Mouse (Mus musculus) gastrocnemius, adult 2 months (tissue): ENCODE results near the gene Serpinb9e. TPM values are rescaled to one million over a fixed set of nuclear protein-coding genes. Genes with fewer than 3 reads are reported as not detected.
"Not testable (repeated sequence)": the region's sequence is repeated elsewhere in the genome, so short reads cannot be mapped to it uniquely, and the experiment has no call there.

Experiments used
- DNase-seq: peaks from one replicate; pipeline ENCODE4 v3.0.0; 2022
- H3K27ac ChIP-seq: fragments of 200-600 bp; 2 replicates; pipeline ENCODE4 v1.8.1; 2022; ENCODE audit warnings: mild to moderate bottlenecking
- H3K4me3 ChIP-seq: fragments of 200-600 bp; 2 replicates; pipeline ENCODE4 v1.8.1; 2022; ENCODE audit warnings: mild to moderate bottlenecking, moderate library complexity
- CTCF ChIP-seq: fragments of 200-600 bp; IDR thresholded peaks from 2 replicates; pipeline ENCODE4 v1.8.1; 2022; ENCODE audit warnings: antibody characterized with exemption, mild to moderate bottlenecking, moderate library complexity
- intact Hi-C: fragments of 180-260 bp; cut with DNase I; formaldehyde crosslinking; loops from one replicate; pipeline ENCODE4 v1.15.1; 2025
- long read RNA-seq, 2 experiments: library from polyadenylated mRNA; stranded (forward); transcript quantifications; one replicate each; pipeline ENCODE4 v2.0.0; 2021
- total RNA-seq, 2 experiments: library from RNA; stranded (reverse); gene quantifications; 2 replicates each; pipeline ENCODE4 v1.2.3; 2021

Gene Serpinb9e
- total RNA-seq = not detected
- long read RNA-seq, experiment 1 = 0 reads
- long read RNA-seq, experiment 2 = 0 reads

GRCm38 (mm10) chr13:33249312-33249711 lies at the start of gene Serpinb9e:
TSS of gene Serpinb9e (plus strand) at chr13:33249612.
- H3K4me3 ChIP-seq, DNase-seq, H3K27ac ChIP-seq, intact Hi-C loops: not testable (repeated sequence)

GRCm38 (mm10) chr13:33199740-33200139 lies 49.7 kb upstream of the Serpinb9e start:
- DNase-seq = no peak
- Histone ChIP-seq H3K4me3 (no peak overlapping the region), H3K27ac (no peak overlapping the region)
- intact Hi-C loops = no loop called here
- no peak for TF ChIP-seq CTCF

- intact Hi-C loops, H3K4me3 ChIP-seq, DNase-seq, H3K27ac ChIP-seq: not testable (repeated sequence)
Measured at GRCm38 (mm10) chr13:33308631-33309030, 59.2 kb downstream of the Serpinb9e start.

Other genes starting within 250 kb of the Serpinb9e start
- 1 to 10 TPM; 1.5 to 2.3 TPM for gene Serpinb9, start 246.4 kb upstream of the Serpinb9e start, total RNA-seq
- gene Serpinb9b, start 222.2 kb upstream of the Serpinb9e start, total RNA-seq = not detected
- gene Serpinb1b, start 171.0 kb upstream of the Serpinb9e start, total RNA-seq = not detected
- not detected for gene Serpinb9c, start 89.9 kb upstream of the Serpinb9e start, total RNA-seq
- gene Serpinb9d, start 56.7 kb upstream of the Serpinb9e start, total RNA-seq = not detected
- gene Serpinb9f, start 74.5 kb downstream of the Serpinb9e start, total RNA-seq = not detected
- not detected for gene Gm11397, start 146.1 kb downstream of the Serpinb9e start, total RNA-seq
- gene Serpinb9g, start 235.2 kb downstream of the Serpinb9e start, total RNA-seq = not detected